Mouse (Mus musculus) E14TG2a.4 (cell line): Measurements from ENCODE around the gene Gm13057.
"Not testable (repeated sequence)": the region's sequence is repeated elsewhere in the genome, so short reads cannot be mapped to it uniquely, and the experiment has no call there.

ENCODE experiments used
- H3K27me3 ChIP-seq: 2 replicates; pipeline ENCODE4 v1.6.1; 2014; ENCODE audit warnings: low read length, control low read depth; ENCODE audit not compliant: insufficient read depth
- H3K36me3 ChIP-seq: 2 replicates; pipeline ENCODE4 v1.6.1; 2014; ENCODE audit warnings: low read length, control low read depth; ENCODE audit not compliant: insufficient read depth
- H3K4me1 ChIP-seq: replicated peaks from 2 replicates; pipeline ENCODE4 v1.6.1; 2014; ENCODE audit warnings: low read depth, low read length, control low read depth
- H3K4me3 ChIP-seq: replicated peaks from 2 replicates; pipeline ENCODE4 v1.5.1; 2014; ENCODE audit warnings: mild to moderate bottlenecking, low read length
- H3K9me3 ChIP-seq: 2 replicates; pipeline ENCODE4 v1.6.1; 2014; ENCODE audit warnings: low read length, control low read depth
- CTCF ChIP-seq: conservative IDR thresholded peaks from 2 replicates; pipeline ENCODE4 v1.5.1; 2014; ENCODE audit warnings: low read length
- NANOG ChIP-seq: IDR thresholded peaks from 2 replicates; pipeline ENCODE4 v1.6.1; 2014; ENCODE audit warnings: borderline replicate concordance, low read length, mixed read lengths
- POU5F1 ChIP-seq: IDR thresholded peaks from 2 replicates; pipeline ENCODE4 v1.6.1; 2014; ENCODE audit warnings: low read length, borderline replicate concordance

The Gm13057 gene

GRCm38 (mm10) chr4:143551400-143551799, at the start of gene Gm13057, which contains the start of gene BC080695:
Gene Gm13057, plus strand, starts transcription at chr4:143551709.
Gene BC080695, plus strand, starts transcription at chr4:143551700.
- not testable (repeated sequence) for H3K9me3 ChIP-seq, H3K4me3 ChIP-seq, H3K36me3 ChIP-seq, H3K4me1 ChIP-seq, H3K27me3 ChIP-seq

DNA sequence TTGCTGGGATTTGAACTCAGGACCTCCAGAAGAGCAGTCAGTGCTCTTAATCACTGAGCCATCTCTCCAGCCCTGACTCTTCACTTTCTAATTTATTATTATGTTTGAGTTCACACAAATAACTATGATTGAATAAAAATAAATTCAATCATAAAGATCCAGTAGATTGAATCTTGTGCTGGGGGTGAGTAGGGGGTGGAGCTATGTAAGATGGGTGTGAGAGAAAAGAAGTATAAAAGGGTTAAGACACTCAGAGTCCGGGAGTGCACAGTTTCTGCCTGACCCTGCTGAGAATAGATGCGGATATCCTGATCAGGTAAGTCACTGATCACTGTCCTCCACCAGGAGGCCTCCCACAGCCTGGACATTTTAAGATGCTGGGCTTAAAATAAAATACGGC, 40.5 kb upstream of the Gm13057 start, which contains the start of gene Gm13043:
Gene Gm13043, plus strand, starts transcription at position 301 of the 400 bp plus-strand sequence.
- Histone ChIP-seq H3K4me1 (no peaks in the 10 kb centered on the region), H3K27me3 (no peaks in the 10 kb centered on the region), H3K4me3 (no peak within 1 kb of the TSS), H3K36me3 (no peaks in the 10 kb centered on the region), H3K9me3 (peaks cover 5% of the 10 kb centered on the region)
- TF ChIP-seq NANOG = no peak
- TF ChIP-seq CTCF = no peak
- no peak for TF ChIP-seq POU5F1

GRCm38 (mm10) chr4:143535654-143536053, 15.9 kb upstream of the Gm13057 start, which contains the start of gene Gm13040:
Gene Gm13040, plus strand, starts transcription at chr4:143535954.
- not testable (repeated sequence) for H3K27me3 ChIP-seq, H3K36me3 ChIP-seq, H3K4me3 ChIP-seq, H3K4me1 ChIP-seq, H3K9me3 ChIP-seq
